Mouse (Mus musculus) ES-E14 (cell line): Measurements from ENCODE around the gene Slc1a3. TPM values are rescaled to one million over a fixed set of nuclear protein-coding genes. Genes with fewer than 3 reads are reported as not detected.

Experiments
- DNase-seq: peaks from one replicate; pipeline ENCODE4 v3.0.0-alpha.2; 2013; ENCODE audit warnings: low read depth, low spot score
- H3K27ac ChIP-seq: 2 replicates; pipeline ENCODE4 v1.5.1; 2012; ENCODE audit warnings: low read depth, mild to moderate bottlenecking, low read length, moderate library complexity, mixed read lengths; ENCODE audit not compliant: poor library complexity, insufficient read depth, severe bottlenecking
- H3K36me3 ChIP-seq: 2 replicates; pipeline ENCODE4 v1.6.1; 2012; ENCODE audit warnings: mild to moderate bottlenecking, low read length, moderate library complexity, mixed read lengths; ENCODE audit not compliant: control insufficient read depth, poor library complexity, insufficient read depth, severe bottlenecking
- H3K4me1 ChIP-seq, 2 experiments: fragments of 150-350 bp in 1 of 2; sonication (generic) in 1 of 2; 2 replicates each; pipeline ENCODE4 v1.6.1; 2012; ENCODE audit warnings: low read length in 2 of 2, mild to moderate bottlenecking in 1 of 2, mixed read lengths in 1 of 2; ENCODE audit not compliant: control insufficient read depth in 2 of 2, insufficient read depth in 2 of 2, poor library complexity in 1 of 2
- H3K4me3 ChIP-seq, 2 experiments: fragments of 150-350 bp in 1 of 2; sonication (generic) in 1 of 2; 2 replicates each; pipeline ENCODE4 v1.5.1; 2012; ENCODE audit warnings: low read length in 2 of 2, low read depth in 1 of 2, mild to moderate bottlenecking in 1 of 2, mixed read lengths in 1 of 2; ENCODE audit not compliant: insufficient read depth in 1 of 2, poor library complexity in 1 of 2, severe bottlenecking in 1 of 2
- H3K9ac ChIP-seq: 2 replicates; pipeline ENCODE4 v1.6.1; 2012; ENCODE audit warnings: low read depth, mild to moderate bottlenecking, low read length, mixed read lengths; ENCODE audit not compliant: poor library complexity, insufficient read depth, severe bottlenecking
- H3K9me3 ChIP-seq: fragments of 150-350 bp; sonication (generic); 2 replicates; pipeline ENCODE4 v1.6.1; 2012; ENCODE audit warnings: low read depth, mild to moderate bottlenecking, low read length; ENCODE audit not compliant: control insufficient read depth, insufficient read depth
- CHD2 ChIP-seq: IDR thresholded peaks from 2 replicates; pipeline ENCODE4 v1.6.1; 2014; ENCODE audit warnings: mild to moderate bottlenecking, low read depth, low read length, inconsistent platforms
- HCFC1 ChIP-seq: IDR thresholded peaks from 2 replicates; pipeline ENCODE4 v1.6.1; 2012; ENCODE audit warnings: low read length, inconsistent platforms, borderline replicate concordance; ENCODE audit not compliant: insufficient read depth
- MAFK ChIP-seq: IDR thresholded peaks from 2 replicates; pipeline ENCODE4 v1.6.1; 2014; ENCODE audit warnings: mild to moderate bottlenecking, low read depth, low read length, inconsistent platforms; ENCODE audit not compliant: insufficient read depth
- ZC3H11A ChIP-seq: IDR thresholded peaks from 2 replicates; pipeline ENCODE4 v1.6.1; 2012; ENCODE audit warnings: low read depth, mild to moderate bottlenecking, inconsistent platforms, low read length, borderline replicate concordance
- ZNF384 ChIP-seq: IDR thresholded peaks from 2 replicates; pipeline ENCODE4 v1.6.1; 2012; ENCODE audit warnings: low read depth, low read length, inconsistent platforms
- in situ Hi-C, 2 experiments: fragments of 600-800 bp; cut with MboI; formaldehyde crosslinking; loops; one replicate each; pipeline ENCODE4 v1.15.1; 2025; ENCODE audit warnings: low sequenced_read_pairs in 2 of 2, inconsistent platforms in 1 of 2; ENCODE audit not compliant: unreplicated experiment in 2 of 2
- total RNA-seq: library from RNA; depleted of rRNA; stranded (reverse); fragments of 300-350 nt; gene quantifications from 2 replicates; pipeline ENCODE4 v1.2.3, GENCODE M21; 2012

Gene Slc1a3
- total RNA-seq, 1 experiment: 17.8 TPM

- TF ChIP-seq CHD2 (no peak), HCFC1 (no peak), ZC3H11A (no peak), MAFK (no peak), ZNF384 (no peak)
- Histone ChIP-seq H3K36me3 (no peaks in the 10 kb centered on the region), H3K4me3 (no peak overlapping the region), H3K9ac (no peak overlapping the region), H3K4me1 (peaks cover 9 to 12% of the 10 kb centered on the region in 2 experiments), H3K9me3 (no peaks in the 10 kb centered on the region; the same call in 1 of the 2 replicates), H3K27ac (no peak overlapping the region)
- DNase-seq: no peak
- in situ Hi-C loops: no loop called here
These were observed 1.9 kb upstream of the Slc1a3 start for GRCm38 (mm10) chr15:8712433-8712984.

- in situ Hi-C loops: no loop called here
- Histone ChIP-seq H3K36me3 (peaks cover under 1% of the 10 kb centered on the region; the same call in 1 of the 2 replicates), H3K9ac (no peak overlapping the region), H3K4me3 (no peak overlapping the region), H3K27ac (no peak overlapping the region), H3K4me1 (peaks cover 7 to 12% of the 10 kb centered on the region in 2 experiments; a peak in 3 of 4 replicates), H3K9me3 (no peaks in the 10 kb centered on the region; the same call in 1 of the 2 replicates)
- TF ChIP-seq MAFK: no peak
- no peak for TF ChIP-seq CHD2
- no peak for TF ChIP-seq HCFC1
- TF ChIP-seq ZC3H11A: no peak
- TF ChIP-seq ZNF384: no peak
- DNase-seq: no peak
These were observed 1.2 kb upstream of the Slc1a3 start for GRCm38 (mm10) chr15:8711630-8712310.

- TF ChIP-seq ZNF384 (no peak), CHD2 (no peak), HCFC1 (no peak), MAFK (no peak), ZC3H11A (no peak)
- H3K9me3 ChIP-seq: no peaks in the 10 kb centered on the region; the same call in 1 of the 2 replicates
- H3K4me1 ChIP-seq: peaks cover 7 to 10% of the 10 kb centered on the region in 2 experiments; a peak in 3 of 4 replicates
- H3K36me3 ChIP-seq: peaks cover 5% of the 10 kb centered on the region; the same call in 1 of the 2 replicates
- in situ Hi-C loops: no loop called here
- peak overlapping the region; percentile 82 to 86 for H3K4me3 ChIP-seq
- H3K27ac ChIP-seq: no peak overlapping the region
- peak overlapping the region; percentile 61 for H3K9ac ChIP-seq
- DNase-seq: no peak
These were observed 986 bp downstream of the Slc1a3 start for GRCm38 (mm10) chr15:8709578-8709977.

- DNase-seq: no peak
- Histone ChIP-seq H3K9me3 (no peaks in the 10 kb centered on the region; the same call in 1 of the 2 replicates), H3K9ac (no peak overlapping the region), H3K27ac (no peak overlapping the region), H3K4me1 (peaks cover 7 to 10% of the 10 kb centered on the region in 2 experiments; a peak in 3 of 4 replicates), H3K4me3 (no peak overlapping the region), H3K36me3 (peaks cover 5% of the 10 kb centered on the region; the same call in 1 of the 2 replicates)
- no peak for TF ChIP-seq HCFC1
- TF ChIP-seq CHD2: no peak
- no peak for TF ChIP-seq ZC3H11A
- TF ChIP-seq MAFK: no peak
- TF ChIP-seq ZNF384: no peak
- in situ Hi-C loops: no loop called here
These were observed 4.0 kb downstream of the Slc1a3 start for GRCm38 (mm10) chr15:8706613-8707012.
